Mouse (Mus musculus) left cerebral cortex, postnatal 14 days (tissue): Measurements from ENCODE around the gene Armcx5. TPM values are rescaled to one million over a fixed set of nuclear protein-coding genes. Genes with fewer than 3 reads are reported as not detected.

Experiments used
- microRNA-seq, 2 experiments: library from miRNA; unstranded; fragments of <30 nt; microRNA quantifications; one replicate each; pipeline ENCODE4 v1.2.0; 2022
- total RNA-seq, 2 experiments: library from RNA; stranded (reverse); gene quantifications; 2 replicates each; pipeline ENCODE4 v1.2.3; 2021

Armcx5 gene
- total RNA-seq, 2 experiments from 2014 or later, result 30.1 to 33.8 TPM

Small RNA genes within 50 kb of the gene (microRNA-seq; reads per million reads assigned to microRNA genes)
- gene Mir1970 (0 reads per million in 2 experiments), gene Mir7646 (0 reads per million in 2 experiments)

Other genes starting within 250 kb of the Armcx5 start
- gene AV320801, start 248.1 kb upstream of the Armcx5 start, total RNA-seq, result not detected
- gene Nxf7, start 144.0 kb upstream of the Armcx5 start, total RNA-seq, result 1 to 10 TPM; 1.0 to 2.0 TPM
- not detected for gene Prame, start 115.0 kb upstream of the Armcx5 start, total RNA-seq
- gene Tcp11x2, start 48.9 kb upstream of the Armcx5 start, total RNA-seq, result not detected
- not detected for gene Tmsb15a, start 17.5 kb upstream of the Armcx5 start, total RNA-seq
- gene Gprasp1, start within 50 bp of the Armcx5 start, total RNA-seq, result 100 to 1,000 TPM; 311 to 327 TPM
- 10 to 100 TPM; 66.2 to 71.2 TPM for gene Bhlhb9, start 54.9 kb downstream of the Armcx5 start, total RNA-seq
- 100 to 1,000 TPM; 152 to 170 TPM for gene Gprasp2, start 96.3 kb downstream of the Armcx5 start, total RNA-seq